Comparison of ENCODE assay signal across 9 mouse cellular contexts in the genomic region with DNA sequence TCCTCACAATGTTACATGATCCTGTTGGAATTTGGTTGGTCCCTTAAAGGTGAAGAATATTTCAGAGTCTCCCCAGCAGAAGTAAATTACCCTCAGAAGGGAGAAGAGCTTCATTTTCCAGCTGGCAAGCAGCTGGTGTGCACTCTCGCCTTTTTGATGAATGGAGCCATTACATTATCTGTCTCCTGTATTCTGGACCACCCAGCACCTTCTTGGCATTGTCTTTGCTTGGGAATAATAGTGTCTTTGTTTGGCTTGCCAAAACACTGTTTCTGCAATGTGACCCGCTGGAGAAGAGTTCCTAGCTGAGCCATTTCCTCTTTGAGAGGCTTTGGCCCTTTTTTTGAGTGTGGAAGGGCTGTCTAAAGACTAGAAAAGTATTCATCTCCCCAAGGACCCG.
A peak's percentile ranks its signal among the peaks of the same experiment; 100 is the strongest.
DNase-seq lines count a peak whose midpoint lies in the region; ATAC-seq lines count a peak whose summit lies in the region.
"Had no signal": no experiment of that assay in that cellular context is flagged by ENCODE, and none has a peak within 500 bp of the region (broad histone marks: within the 10 kb centered on the region; RNA-seq: fewer than 3 reads in every experiment).

No protein-coding gene starts in this region.

- 0 out of 2 replicates have a peak, but pooled peaks cover 3% of the 10 kb centered on the region for H3K4me1 ChIP-seq in kidney, embryonic 15.5 days

- no peaks in the 10 kb centered on the region for H3K36me3 ChIP-seq in kidney, embryonic 15.5 days
- H3K36me3 ChIP-seq: embryonic facial prominence, embryonic 13.5 days had no signal

- no peaks in the 10 kb centered on the region for H3K27me3 ChIP-seq in kidney, embryonic 15.5 days
- H3K27me3 ChIP-seq: embryonic facial prominence, embryonic 13.5 days had no signal

- no peak overlapping the region for H3K4me3 ChIP-seq in kidney, embryonic 15.5 days (replicated peaks)
- H3K4me3 ChIP-seq: embryonic facial prominence, embryonic 13.5 days had no signal

- H3K9ac ChIP-seq in kidney, embryonic 15.5 days, result no peak overlapping the region
- H3K9ac ChIP-seq: embryonic facial prominence, embryonic 13.5 days had no signal

- DNase-seq in kidney, adult 11 months, result peak; percentile 45
- no peak for DNase-seq in kidney, postnatal 4 days
- DNase-seq in R1 (ENCODE audit: low read depth, low spot score), result peak; percentile 6
- peak; percentile 20 for DNase-seq in cerebellum, adult 9-11 months
- no peak for DNase-seq in adipocyte (ENCODE audit: low spot score)
- DNase-seq in MN1 (ENCODE audit: low spot score), result no peak
- DNase-seq in T-cell, adult 2 months (ENCODE audit: low spot score), result no peak

- WGBS in kidney, embryonic 15.5 days, result 58% methylated on average over 3 of the region's 3 CpGs

- no peak overlapping the region for H3K4me2 ChIP-seq in kidney, embryonic 15.5 days
- H3K4me2 ChIP-seq: embryonic facial prominence, embryonic 13.5 days had no signal

- ATAC-seq in kidney, embryonic 15.5 days (replicated peaks; ENCODE audit: low FRiP score), result 0 out of 2 replicates have a peak, but pooled peaks have one; percentile 9

- no peaks in the 10 kb centered on the region for H3K9me3 ChIP-seq in kidney, embryonic 15.5 days (replicated peaks)
- H3K9me3 ChIP-seq: embryonic facial prominence, embryonic 13.5 days had no signal

- no peak overlapping the region for H3K27ac ChIP-seq in kidney, embryonic 15.5 days
- H3K27ac ChIP-seq: embryonic facial prominence, embryonic 13.5 days had no signal

Comparison
In these comparisons a context has a peak if more than half of its experiments do, and no peak if none do; other contexts are left out.
1. DNase-seq: peak in kidney, adult 11 months (single experiment), R1 (single experiment) and cerebellum, adult 9-11 months (single experiment); none in kidney, postnatal 4 days (0 of 2), adipocyte (single experiment), MN1 (single experiment) and T-cell, adult 2 months (single experiment).